Mouse (Mus musculus) midbrain, postnatal 0 days (tissue): ENCODE results near the gene Adam17. TPM values are rescaled to one million over a fixed set of nuclear protein-coding genes. Genes with fewer than 3 reads are reported as not detected.

Experiments used
- ATAC-seq: fragments of 200-750 bp; cut with Nextera tagmentation; 2 replicates; pipeline ENCODE4 v1.8.0; 2017; ENCODE audit warnings: moderate number of reproducible peaks, mild to moderate bottlenecking, moderate TSS enrichment, moderate library complexity; ENCODE audit not compliant: low FRiP score
- DNase-seq: peaks from one replicate; pipeline ENCODE4 v3.0.0-alpha.2; 2015; ENCODE audit warnings: low spot score
- H3K27ac ChIP-seq: fragments of 300-500 bp; sonication (generic); 2 replicates; pipeline ENCODE4 v1.5.1; 2014; ENCODE audit warnings: low read depth, mild to moderate bottlenecking, low read length, mixed read lengths
- H3K27me3 ChIP-seq: fragments of 300-500 bp; sonication (generic); 2 replicates; pipeline ENCODE4 v1.6.1; 2014; ENCODE audit warnings: low read length, control low read depth, mixed read lengths; ENCODE audit not compliant: insufficient read depth
- H3K36me3 ChIP-seq: fragments of 300-500 bp; sonication (generic); 2 replicates; pipeline ENCODE4 v1.6.1; 2014; ENCODE audit warnings: low read length, control low read depth, mixed read lengths; ENCODE audit not compliant: insufficient read depth
- H3K4me1 ChIP-seq: fragments of 300-500 bp; sonication (generic); 2 replicates; pipeline ENCODE4 v1.6.1; 2014; ENCODE audit warnings: mild to moderate bottlenecking, control low read depth, antibody characterized with exemption, low read length, mixed read lengths; ENCODE audit not compliant: insufficient read depth
- H3K4me2 ChIP-seq: fragments of 300-500 bp; sonication (generic); 2 replicates; pipeline ENCODE4 v1.6.1; 2014; ENCODE audit warnings: low read depth, mild to moderate bottlenecking, low read length, mixed read lengths; ENCODE audit not compliant: poor library complexity, severe bottlenecking
- H3K4me3 ChIP-seq: fragments of 300-500 bp; sonication (generic); 2 replicates; pipeline ENCODE4 v1.5.1; 2014; ENCODE audit warnings: low read depth, mild to moderate bottlenecking, low read length, moderate library complexity
- H3K9ac ChIP-seq: fragments of 300-500 bp; sonication (generic); replicated peaks from 2 replicates; pipeline ENCODE4 v1.6.1; 2014; ENCODE audit warnings: mild to moderate bottlenecking, low read length, moderate library complexity, mixed read lengths; ENCODE audit not compliant: poor library complexity, severe bottlenecking
- H3K9me3 ChIP-seq: fragments of 300-500 bp; sonication (generic); 2 replicates; pipeline ENCODE4 v1.6.1; 2016; ENCODE audit warnings: low read length, control low read depth
- CTCF ChIP-seq: IDR thresholded peaks from 2 replicates; pipeline ENCODE4 v1.5.1; 2016; ENCODE audit warnings: antibody characterized with exemption, mild to moderate bottlenecking
- WGBS: fragments of 180-500 bp; shearing (Covaris S2); extraction: QIAGEN DNeasy Blood & Tissue Kit; methylation state at CpG from one replicate; pipeline ENCODE4 v1.1.7; 2014; 5-methylcytosine and 5-hydroxymethylcytosine counted together
- polyA plus RNA-seq: library from polyadenylated mRNA; unstranded; fragments of >200 nt; fragmentation: Nextera tagmentation; extraction: Ambion mirVana; gene quantifications from 2 replicates; pipeline ENCODE4 v1.2.1, GENCODE M21; 2015
- total RNA-seq: library from RNA; depleted of rRNA; stranded (reverse); fragments of >200 nt; gene quantifications from 2 replicates; pipeline ENCODE4 v1.2.3, GENCODE M21; 2014

Gene Adam17
- total and polyA plus RNA-seq, 2 experiments from 2014 or later = 10.3 to 17.0 TPM

GRCm38 (mm10) chr12:21375376-21376157, 2.1 kb upstream of the Adam17 start:
- 62% methylated on average over 3 of the region's 3 CpGs for WGBS
- H3K4me3 ChIP-seq = no peak overlapping the region
- no peak overlapping the region for H3K27ac ChIP-seq
- no peak overlapping the region for H3K4me2 ChIP-seq
- H3K9ac ChIP-seq = no peak overlapping the region
- no peak for ATAC-seq
- no peaks in the 10 kb centered on the region for H3K36me3 ChIP-seq
- DNase-seq = no peak
- no peaks in the 10 kb centered on the region for H3K27me3 ChIP-seq
- no peaks in the 10 kb centered on the region for H3K9me3 ChIP-seq
- no peaks in the 10 kb centered on the region for H3K4me1 ChIP-seq
- peak; percentile 1; the same call in 1 of the 2 replicates for TF ChIP-seq CTCF

- DNase-seq (no peak), ATAC-seq (peak; percentile 69)
- WGBS = 6% methylated on average over 24 of the region's 24 CpGs
- Histone ChIP-seq H3K36me3 (no peaks in the 10 kb centered on the region), H3K4me2 (peak overlapping the region; percentile 75), H3K4me1 (no peaks in the 10 kb centered on the region), H3K9ac (peak overlapping the region; percentile 86), H3K27ac (peak overlapping the region; percentile 96), H3K4me3 (peak overlapping the region; percentile 73), H3K27me3 (no peaks in the 10 kb centered on the region), H3K9me3 (no peaks in the 10 kb centered on the region)
- no peak for TF ChIP-seq CTCF
Measured at GRCm38 (mm10) chr12:21373820-21374475, 516 bp upstream of the Adam17 start.

DNA sequence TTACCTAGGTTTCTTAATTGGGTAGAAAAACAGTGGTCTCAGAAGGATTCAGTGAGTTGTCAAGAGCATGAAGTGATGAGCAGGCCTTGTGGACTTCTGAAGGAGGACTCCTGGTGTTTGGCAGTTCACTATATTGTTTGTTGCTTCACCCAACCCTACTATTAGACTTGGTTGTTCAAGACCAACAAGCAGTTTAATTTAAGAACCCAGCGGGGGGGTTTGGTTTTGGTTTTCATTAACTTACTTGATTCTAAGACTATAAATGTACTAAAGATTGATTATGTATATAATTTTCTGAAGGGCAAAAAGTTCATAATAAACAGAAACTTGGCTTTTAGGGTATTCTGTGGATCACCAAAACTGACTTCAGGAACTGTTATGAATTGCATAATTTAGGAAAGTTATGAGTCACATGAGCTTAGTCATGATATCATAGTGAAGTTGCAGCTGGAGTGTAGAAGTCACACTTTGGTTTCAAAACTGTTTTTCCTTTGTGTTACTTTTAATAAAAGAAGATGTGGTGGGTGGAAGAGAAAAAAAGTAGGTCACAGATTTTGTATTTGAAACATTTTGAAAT, 3.3 kb downstream of the Adam17 start:
- Histone ChIP-seq H3K4me2 (no peak overlapping the region), H3K9ac (no peak overlapping the region), H3K27me3 (no peaks in the 10 kb centered on the region), H3K4me1 (no peaks in the 10 kb centered on the region), H3K9me3 (no peaks in the 10 kb centered on the region), H3K27ac (no peak overlapping the region), H3K36me3 (no peaks in the 10 kb centered on the region), H3K4me3 (no peak overlapping the region)
- no peak for ATAC-seq
- 98% methylated on average over 1 of the region's 1 CpGs for WGBS
- TF ChIP-seq CTCF = no peak
- DNase-seq = no peak

GRCm38 (mm10) chr12:21369087-21369410, 4.4 kb downstream of the Adam17 start:
- TF ChIP-seq CTCF = no peak
- H3K9me3 ChIP-seq = no peaks in the 10 kb centered on the region
- no peaks in the 10 kb centered on the region for H3K27me3 ChIP-seq
- ATAC-seq = no peak
- no peak overlapping the region for H3K9ac ChIP-seq
- DNase-seq = no peak
- H3K4me3 ChIP-seq = no peak overlapping the region
- no peak overlapping the region for H3K4me2 ChIP-seq
- no peaks in the 10 kb centered on the region for H3K36me3 ChIP-seq
- WGBS = 90% methylated on average over 5 of the region's 5 CpGs
- no peaks in the 10 kb centered on the region for H3K4me1 ChIP-seq
- no peak overlapping the region for H3K27ac ChIP-seq

GRCm38 (mm10) chr12:21368376-21369086, 4.9 kb downstream of the Adam17 start:
- no peak for TF ChIP-seq CTCF
- H3K4me1 ChIP-seq = no peaks in the 10 kb centered on the region
- ATAC-seq (no peak), DNase-seq (no peak)
- no peak overlapping the region for H3K27ac ChIP-seq
- no peak overlapping the region for H3K4me3 ChIP-seq
- H3K9ac ChIP-seq = no peak overlapping the region
- no peaks in the 10 kb centered on the region for H3K9me3 ChIP-seq
- H3K27me3 ChIP-seq = no peaks in the 10 kb centered on the region
- H3K36me3 ChIP-seq = no peaks in the 10 kb centered on the region
- WGBS = 90% methylated on average over 9 of the region's 9 CpGs
- no peak overlapping the region for H3K4me2 ChIP-seq
